Mouse (Mus musculus) layer of hippocampus, adult 9-11 months (tissue): ENCODE measurements around the gene Dlx3.

ENCODE experiments used
- DNase-seq: peaks from one replicate; pipeline ENCODE4 v3.0.0; 2022

Gene Dlx3

GRCm38 (mm10) chr11:95157872-95158271 is 38.0 kb downstream of the Dlx3 start:
- no peak for DNase-seq

GRCm38 (mm10) chr11:95159763-95160371 is 39.9 kb downstream of the Dlx3 start:
- DNase-seq = no peak

GRCm38 (mm10) chr11:95160693-95161092 is 40.8 kb downstream of the Dlx3 start:
- DNase-seq = no peak

- DNase-seq = no peak
Measured at GRCm38 (mm10) chr11:95161708-95162107, 41.8 kb downstream of the Dlx3 start.

GRCm38 (mm10) chr11:95165857-95166256 is 45.9 kb downstream of the Dlx3 start:
- DNase-seq = no peak
